Mouse (Mus musculus) forelimb bud, embryonic 11.5 days (tissue): Measurements from ENCODE around the gene Ints11.

ENCODE experiments used
- DNase-seq: peaks from one replicate; pipeline ENCODE4 v3.0.0-alpha.2; 2012; ENCODE audit warnings: low read depth, low spot score

The Ints11 gene

GRCm38 (mm10) chr4:155847591-155848352 is 21.6 kb upstream of the Ints11 start:
- no peak for DNase-seq

DNA sequence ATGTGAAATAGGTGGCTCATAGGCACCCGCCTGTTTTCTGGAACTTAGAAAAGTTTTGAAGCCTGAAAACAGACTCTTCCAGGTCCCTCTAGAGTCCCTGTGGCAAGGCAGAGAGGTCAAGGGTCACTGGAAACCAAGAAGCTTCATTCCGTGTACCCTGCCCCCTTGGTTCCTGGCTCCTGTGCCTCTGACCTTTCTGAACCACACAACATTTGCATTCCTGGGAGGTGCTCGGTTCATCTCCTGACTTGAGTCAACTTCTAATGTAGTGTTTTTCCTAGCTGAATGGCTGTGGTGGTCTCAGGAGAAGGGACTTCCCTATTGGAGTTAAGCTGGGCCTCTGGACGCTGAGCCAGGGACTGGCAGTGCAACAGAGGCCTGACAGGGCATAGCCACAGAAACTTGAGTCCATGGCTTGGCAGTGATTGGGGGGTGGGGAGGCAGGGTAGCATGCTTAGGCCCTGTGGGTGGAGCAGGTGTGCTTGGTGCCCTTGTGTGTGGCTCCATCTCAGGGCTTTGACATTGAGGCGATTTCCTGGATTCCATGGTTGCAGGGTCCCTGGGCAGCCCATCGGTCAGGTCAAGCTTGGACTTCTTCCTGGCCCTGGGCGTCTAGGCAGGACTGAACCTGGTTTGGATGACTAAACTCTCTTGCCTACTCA is 20.8 kb upstream of the Ints11 start:
- no peak for DNase-seq

DNA sequence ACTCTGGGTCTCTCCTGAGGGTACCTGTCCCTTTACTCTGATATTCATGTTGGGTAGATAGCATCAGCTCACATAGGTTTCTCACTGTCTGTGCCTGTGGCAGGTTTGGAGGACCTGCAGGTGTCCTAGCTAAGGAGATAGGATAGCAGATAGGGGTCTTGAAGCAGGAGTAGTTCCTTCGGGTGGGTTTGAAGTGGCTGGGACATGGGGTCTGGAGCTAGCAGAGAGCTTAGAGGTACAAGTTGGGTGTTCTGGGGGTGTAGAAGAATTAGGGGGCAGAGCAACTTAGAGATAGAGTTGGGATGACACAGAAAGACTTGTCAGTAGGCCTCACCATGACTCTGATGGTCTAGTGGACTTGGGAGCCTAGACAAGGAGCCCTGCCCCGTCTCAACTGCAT is 20.0 kb upstream of the Ints11 start:
- no peak for DNase-seq

DNA sequence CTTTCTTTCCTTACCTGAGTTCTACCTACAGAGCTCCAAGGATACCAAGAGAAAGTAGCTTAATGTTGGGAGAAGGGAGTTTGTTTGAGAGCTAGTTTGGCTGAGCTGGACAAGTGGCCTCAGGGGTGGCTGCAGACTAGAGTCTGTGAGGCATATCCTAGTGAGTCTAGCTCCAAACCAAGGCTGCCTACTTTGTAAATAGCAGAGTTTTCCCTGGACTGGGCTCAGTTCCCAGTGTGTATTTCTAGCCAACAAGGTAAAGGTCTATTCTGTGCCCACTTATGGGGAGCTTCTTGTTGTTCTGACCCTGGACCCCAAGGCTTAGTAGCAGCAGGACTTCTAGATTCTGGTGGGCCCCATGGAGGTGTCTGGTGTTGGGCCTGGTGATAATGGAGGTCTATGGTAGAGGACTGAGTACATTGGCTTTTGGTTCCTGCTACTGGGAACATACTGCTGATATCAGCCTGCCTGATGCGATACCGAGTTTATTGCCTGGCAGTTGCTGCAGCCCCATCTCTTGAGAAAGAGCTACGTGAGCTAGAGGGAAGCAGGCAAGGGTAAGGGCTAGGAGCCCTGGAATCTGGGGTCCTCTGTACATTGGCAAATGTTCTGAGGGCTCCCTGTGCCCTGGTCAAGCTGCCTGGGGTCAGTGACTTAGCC is 19.4 kb upstream of the Ints11 start:
- no peak for DNase-seq

DNA sequence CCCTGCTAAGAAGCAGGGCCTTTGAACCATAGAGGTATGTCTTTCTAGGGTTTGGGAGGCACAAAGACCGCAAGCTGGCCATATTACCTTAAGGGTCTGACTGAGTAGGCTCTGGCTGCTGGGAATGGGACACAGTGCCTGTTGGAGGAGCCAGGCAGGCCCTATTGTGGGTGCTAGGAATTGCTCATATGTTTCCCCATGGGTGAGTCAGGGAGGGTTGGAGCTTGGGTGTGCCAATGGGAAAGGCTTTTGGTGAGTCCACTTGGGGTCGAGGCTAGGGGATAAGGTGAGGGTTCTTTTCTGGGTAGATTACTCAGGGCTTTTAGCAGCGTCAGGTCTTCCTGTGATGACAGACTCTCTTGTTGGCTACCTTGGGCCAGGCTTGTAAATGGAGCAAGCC is 18.0 kb upstream of the Ints11 start:
- DNase-seq, result no peak

GRCm38 (mm10) chr4:155851951-155852411 is 17.4 kb upstream of the Ints11 start:
- DNase-seq, result no peak

DNA sequence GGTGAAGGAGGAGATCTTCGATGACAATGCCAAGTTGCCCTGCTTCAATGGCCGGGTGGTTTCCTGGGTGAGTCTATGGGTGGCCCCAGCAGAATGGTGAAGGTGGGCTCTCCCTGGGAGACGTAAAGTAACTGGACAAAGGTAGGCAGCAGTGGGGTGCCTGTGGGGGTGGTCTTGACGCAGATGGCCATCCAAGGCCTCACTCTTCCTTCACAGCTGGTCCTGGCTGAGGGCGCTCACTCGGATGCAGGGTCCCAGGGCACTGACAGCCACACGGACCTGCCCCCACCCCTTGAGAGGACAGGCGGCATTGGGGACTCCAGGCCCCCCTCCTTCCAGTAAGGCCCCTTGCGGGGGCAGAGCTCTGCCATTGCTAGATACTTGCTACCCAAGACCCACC is 15.9 kb upstream of the Ints11 start:
- DNase-seq, result no peak

- DNase-seq, result no peak
Measured at GRCm38 (mm10) chr4:155854991-155855390, 14.4 kb upstream of the Ints11 start.

GRCm38 (mm10) chr4:155856071-155856470 is 13.3 kb upstream of the Ints11 start:
- DNase-seq, result no peak

GRCm38 (mm10) chr4:155856881-155857280 is 12.5 kb upstream of the Ints11 start:
- DNase-seq, result no peak

- peak; percentile 82 for DNase-seq
Measured at GRCm38 (mm10) chr4:155859318-155859717, 10.0 kb upstream of the Ints11 start.

DNA sequence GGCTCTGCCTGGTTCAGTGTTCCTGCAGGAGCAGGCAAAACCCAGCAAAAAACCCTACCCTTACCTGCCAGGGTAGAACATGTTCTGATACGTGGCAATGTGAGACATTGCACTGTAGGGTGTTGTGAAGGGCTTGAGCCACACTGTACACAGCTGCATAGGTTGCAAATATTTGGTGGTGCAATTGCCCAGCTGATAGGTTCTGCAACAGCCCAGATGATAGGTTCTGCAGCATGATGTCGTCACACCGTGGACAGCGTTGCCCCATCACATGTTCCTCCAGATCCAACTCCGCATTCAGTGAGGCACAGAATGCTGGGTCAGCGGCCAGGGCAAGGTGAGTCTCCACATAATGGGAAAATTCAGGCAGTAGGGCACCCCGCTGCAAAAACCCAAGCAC is 7.6 kb upstream of the Ints11 start:
- no peak for DNase-seq

- DNase-seq, result no peak
Measured at GRCm38 (mm10) chr4:155863001-155863400, 6.3 kb upstream of the Ints11 start, which contains the start of gene Tas1r3. Gene Tas1r3, minus strand, starts transcription at chr4:155863362.

DNA sequence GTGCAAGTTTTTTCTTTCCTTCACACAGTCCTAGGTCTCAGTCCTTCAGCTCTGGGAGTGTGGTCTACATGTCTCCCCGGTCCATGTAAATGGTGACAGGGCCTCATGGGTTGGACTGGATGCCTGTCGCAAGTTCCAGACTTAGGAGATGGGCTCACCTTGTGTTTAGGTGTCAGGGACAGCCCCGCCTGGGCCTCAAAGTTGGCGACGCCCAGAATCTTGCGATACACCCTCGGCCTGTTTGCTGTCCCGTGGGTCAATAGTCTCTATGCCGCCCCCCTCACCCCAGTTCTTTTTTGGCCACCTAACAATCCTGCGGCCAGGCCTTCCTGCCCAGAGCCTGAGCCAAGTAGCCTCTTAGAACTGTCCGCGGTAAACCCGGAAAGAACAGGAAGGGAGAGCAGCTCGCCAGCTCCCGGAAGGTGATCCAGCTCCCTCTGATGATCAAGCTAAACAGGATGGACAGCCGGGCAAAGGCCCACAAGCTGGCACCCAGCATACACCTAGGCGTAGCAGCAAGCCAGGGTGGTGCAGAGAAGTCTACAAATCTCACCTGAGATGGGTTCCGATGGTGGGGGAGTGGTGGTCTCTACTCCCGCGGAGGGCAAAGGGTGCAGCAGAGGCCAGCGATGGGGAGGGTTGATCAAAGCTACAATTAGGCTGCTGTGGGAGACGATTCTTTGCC is 590 bp upstream of the Ints11 start:
- DNase-seq, result no peak

- DNase-seq, result no peak
Measured at GRCm38 (mm10) chr4:155871404-155871803, 2.1 kb downstream of the Ints11 start.

- no peak for DNase-seq
Measured at GRCm38 (mm10) chr4:155883587-155883986, 14.2 kb downstream of the Ints11 start.

GRCm38 (mm10) chr4:155886330-155886729 is 17.0 kb downstream of the Ints11 start:
- no peak for DNase-seq

DNA sequence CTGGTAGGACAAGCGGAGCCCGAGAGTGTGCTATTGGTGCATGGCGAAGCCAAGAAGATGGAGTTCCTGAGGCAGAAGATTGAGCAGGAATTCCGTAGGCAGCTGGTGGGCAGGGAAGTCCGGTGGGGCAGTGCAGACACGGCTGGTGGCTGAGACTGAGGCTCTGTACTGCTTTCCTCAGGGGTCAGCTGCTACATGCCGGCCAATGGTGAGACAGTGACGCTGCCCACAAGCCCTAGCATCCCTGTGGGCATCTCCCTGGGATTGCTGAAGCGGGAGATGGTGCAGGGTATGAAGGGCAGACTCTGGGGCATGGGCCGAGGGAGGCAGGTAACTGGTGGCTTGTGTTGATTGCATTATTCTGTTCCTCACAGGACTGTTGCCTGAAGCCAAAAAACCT is 18.3 kb downstream of the Ints11 start:
- DNase-seq, result no peak

DNA sequence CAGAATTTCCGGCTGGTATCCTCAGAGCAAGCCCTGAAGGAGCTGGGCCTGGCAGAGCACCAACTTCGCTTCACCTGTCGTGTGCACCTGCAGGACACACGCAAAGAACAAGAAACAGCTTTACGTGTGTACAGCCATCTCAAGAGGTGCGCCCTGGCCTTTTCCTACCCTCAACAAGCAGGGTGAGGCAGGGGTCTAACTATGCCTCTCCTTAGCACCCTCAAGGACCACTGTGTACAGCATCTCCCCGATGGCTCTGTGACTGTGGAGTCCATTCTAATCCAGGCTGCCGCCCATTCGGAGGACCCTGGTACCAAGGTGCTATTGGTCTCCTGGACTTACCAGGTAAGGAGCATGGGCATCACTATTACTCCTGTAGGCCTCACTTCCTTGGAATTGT is 18.8 kb downstream of the Ints11 start:
- DNase-seq, result no peak

DNA sequence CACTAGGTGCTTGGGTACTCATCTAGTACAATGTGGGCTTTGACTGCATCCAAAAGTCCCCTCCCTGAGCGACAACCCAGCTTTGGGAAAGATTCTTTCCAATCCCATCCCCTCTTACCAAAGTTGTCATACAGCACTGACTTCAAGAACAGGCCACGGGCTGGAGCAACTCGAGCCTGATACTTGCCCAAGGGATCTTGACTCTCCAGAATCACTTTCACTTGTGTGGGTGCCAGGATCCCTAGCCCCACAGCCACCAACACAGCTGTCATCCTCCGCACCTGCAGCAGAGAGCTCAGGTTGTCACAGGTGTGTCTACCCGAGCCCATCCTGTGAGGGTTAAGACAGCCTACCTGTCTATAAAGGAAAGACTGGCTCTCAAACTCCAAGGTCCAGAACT is 20.0 kb downstream of the Ints11 start:
- no peak for DNase-seq

- DNase-seq, result no peak
Measured at GRCm38 (mm10) chr4:155891011-155891471, 21.7 kb downstream of the Ints11 start.

DNA sequence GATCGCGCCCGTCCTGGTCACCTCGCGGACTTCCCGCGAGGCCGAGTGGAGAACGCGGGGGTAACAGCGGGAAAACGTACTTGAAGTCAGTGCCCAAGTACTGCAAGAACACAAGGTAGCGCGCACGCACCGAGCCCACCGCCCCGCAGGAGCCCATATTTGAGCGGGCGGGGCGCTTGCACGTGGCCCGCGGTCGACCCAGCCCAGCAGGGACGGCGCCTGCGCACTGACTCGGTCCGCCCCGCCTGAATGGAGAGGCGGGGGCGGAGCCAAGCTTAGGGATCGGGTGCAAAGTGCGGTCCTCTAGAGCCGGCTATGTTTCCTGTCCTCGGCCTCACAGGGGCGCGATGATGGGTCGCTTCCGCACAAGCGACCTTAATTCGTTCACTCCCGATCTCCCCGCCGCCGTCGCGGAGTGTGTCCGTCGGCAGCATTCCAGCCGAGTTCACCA is 22.2 kb downstream of the Ints11 start, which contains the start of the genes Pusl1 and Acap3:
TSS of gene Pusl1 (minus strand) at position 231 of the 451 bp plus-strand sequence.
TSS of gene Acap3 (plus strand) at position 272 of the 451 bp plus-strand sequence.
- DNase-seq, result peak; percentile 95
